Mouse (Mus musculus) G1E (cell line): ENCODE data around the gene Ptprt.

ENCODE experiments used
- CTCF ChIP-seq: IDR thresholded peaks from 2 replicates; pipeline ENCODE4 v1.5.1; 2012; ENCODE audit warnings: low read depth, low read length, inconsistent platforms, mixed read lengths
- TAL1 ChIP-seq: conservative IDR thresholded peaks from 2 replicates; pipeline ENCODE4 v1.6.1; 2012; ENCODE audit warnings: low read depth, low read length, inconsistent platforms, mixed read lengths

- no peak for TF ChIP-seq CTCF
- TF ChIP-seq TAL1 = no peak
Observed at GRCm38 (mm10) chr2:162141845-162142411, 519.0 kb downstream of the Ptprt start.
